Mouse (Mus musculus) embryonic stem cell, embryonic (primary cell): ENCODE measurements around the gene Zmat5.

ENCODE experiments used
- CTCF ChIA-PET, 4 experiments: fragments of 300-600 bp in 2 of 4; fragments of 350-600 bp in 2 of 4; sonication (Branson Sonifier 250); formaldehyde crosslinking; loops; one replicate each; lab custom pipeline; 2022; ENCODE audit warnings: inconsistent platforms in 2 of 4; lab: Charles Lee
- POLR2A ChIA-PET, 4 experiments: fragments of 300-600 bp in 2 of 4; fragments of 350-600 bp in 2 of 4; sonication (Branson Sonifier 250); formaldehyde crosslinking; loops; one replicate each; lab custom pipeline; 2022; ENCODE audit warnings: antibody characterized with exemption in 4 of 4, inconsistent platforms in 1 of 4; lab: Charles Lee

Zmat5 gene

DNA sequence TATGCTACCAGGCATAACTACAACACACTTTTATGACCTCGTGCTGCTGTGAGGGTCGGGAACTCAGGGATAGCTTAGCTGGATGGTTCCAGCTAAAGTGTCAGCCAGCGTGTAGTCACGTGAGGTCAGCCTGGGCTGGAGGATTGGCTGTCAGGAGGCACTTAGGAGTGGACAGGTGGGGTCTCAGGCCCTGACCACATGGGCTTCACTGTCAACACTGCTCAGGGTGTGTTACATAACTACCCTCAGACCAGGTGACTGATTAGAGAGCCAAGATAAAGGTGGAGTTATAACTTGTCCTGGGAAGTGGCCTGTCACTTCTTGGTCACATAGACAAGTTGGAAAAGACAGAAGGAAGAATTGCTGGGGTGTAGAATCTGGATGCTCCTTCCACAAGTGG lies 11.1 kb downstream of the Zmat5 start:
- ChIA-PET POLR2A (interaction anchor here in 2 of 4 experiments (0.6 to 1.3 kb wide), 4 partner anchors 10 to 113 kb away, joined by 3 to 7 read pairs (median 3); no protein-coding TSS in a partner anchor), CTCF (no interaction called here)

DNA sequence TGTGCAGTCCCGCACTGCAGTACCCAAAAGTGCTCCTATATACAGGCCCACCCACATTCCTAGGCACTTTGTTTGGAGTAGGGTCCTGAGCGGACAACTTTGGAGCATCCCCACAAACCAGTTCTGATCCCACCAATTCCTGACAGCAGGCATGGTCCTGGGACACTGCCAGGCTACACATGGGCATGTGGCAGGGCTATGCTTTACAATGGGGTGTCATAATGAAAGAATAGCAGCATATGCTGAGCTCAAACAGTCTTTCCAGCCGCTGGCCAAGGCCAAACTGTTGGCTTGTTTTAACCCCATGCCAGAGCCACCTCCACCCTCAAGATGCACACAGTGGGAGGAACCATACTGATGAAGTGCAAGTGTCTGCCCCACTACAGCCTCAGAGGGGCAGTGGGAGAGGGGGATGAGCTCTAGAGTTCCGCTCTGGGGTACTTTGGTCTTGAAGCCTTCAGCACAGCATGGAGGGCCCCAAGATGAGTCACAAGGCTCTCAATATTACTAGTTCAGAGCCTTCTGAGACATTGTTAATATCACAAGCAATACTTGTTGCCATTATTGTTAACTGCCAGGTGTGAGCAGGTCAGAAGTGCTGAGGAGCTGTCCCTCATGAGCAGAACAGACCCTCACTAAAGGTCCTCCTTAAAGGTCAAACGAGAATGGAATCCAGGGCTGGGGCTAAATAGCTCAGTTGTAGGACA lies 12.2 kb downstream of the Zmat5 start:
- ChIA-PET CTCF (interaction anchor here in 2 of 4 experiments (0.6 kb wide), 2 partner anchors 19 to 1142 kb away, joined by 3 read pairs; no protein-coding TSS in a partner anchor), POLR2A (interaction anchor here (0.6 to 2.9 kb wide), 13 partner anchors 8 to 769 kb away, joined by 3 to 16 read pairs (median 3); partner anchors contain the start of genes Uqcr10 (in 2 of the 4), Zmat5 (in 2 of the 4) and Mtmr3 (in 1 of the 4))

DNA sequence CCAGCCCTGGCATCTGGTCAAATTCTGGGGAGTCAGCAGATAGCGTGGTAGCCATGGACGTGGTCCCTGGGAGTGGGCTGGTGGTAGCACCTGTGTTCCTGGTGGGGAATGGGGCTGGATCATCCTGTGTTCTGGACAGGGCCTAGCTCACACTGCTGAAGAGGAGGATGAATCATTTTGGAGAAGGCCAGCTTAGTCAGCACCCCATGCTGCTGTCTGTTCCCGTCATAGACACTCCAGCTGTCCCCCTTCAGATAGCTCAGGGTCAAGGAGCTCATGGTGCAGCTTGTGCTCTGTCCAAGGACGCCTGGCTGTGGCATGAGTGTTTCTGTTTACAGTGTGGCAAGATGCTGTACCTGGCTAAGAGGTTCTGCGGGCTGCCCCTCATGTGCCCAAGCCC lies 14.1 kb downstream of the Zmat5 start:
- CTCF ChIA-PET: interaction anchor here in 1 of 4 experiments (0.7 to 0.9 kb wide), 2 partner anchors 119 to 330 kb away, joined by 3 read pairs; no protein-coding TSS in a partner anchor
- POLR2A ChIA-PET: interaction anchor here in 3 of 4 experiments (0.6 to 2.9 kb wide), 10 partner anchors 10 to 538 kb away, joined by 3 to 16 read pairs (median 4); partner anchors contain the start of genes Uqcr10 (in 2 of the 3) and Zmat5 (in 2 of the 3)

DNA sequence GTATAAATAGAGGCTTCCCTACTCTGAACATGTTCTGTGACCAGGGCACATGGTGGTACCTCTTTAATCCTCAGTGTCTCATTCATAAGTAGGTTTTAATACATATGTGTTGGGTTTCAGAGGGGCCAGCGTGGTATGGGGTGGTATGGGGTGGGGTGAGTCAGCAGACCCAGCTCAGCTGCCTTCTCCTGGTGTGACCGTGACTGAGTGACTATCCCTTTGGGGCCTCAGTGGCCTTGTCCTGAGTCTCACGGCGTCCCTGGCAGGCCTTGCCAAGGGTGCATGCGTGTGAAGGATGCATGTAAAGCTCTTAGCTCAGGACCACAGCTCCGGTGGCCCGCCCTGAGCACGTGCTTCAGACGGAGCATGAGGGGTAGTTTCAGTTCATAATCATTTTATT lies 15.5 kb downstream of the Zmat5 start:
- ChIA-PET POLR2A (interaction anchor here in 3 of 4 experiments (0.5 to 2.3 kb wide), 22 partner anchors 9 to 431 kb away, joined by 3 to 11 read pairs (median 4); partner anchors contain the start of genes Uqcr10 (in 1 of the 3) and Zmat5 (in 1 of the 3)), CTCF (interaction anchor here in 2 of 4 experiments (0.5 to 2.1 kb wide), 4 partner anchors 50 to 179 kb away, joined by 3 to 9 read pairs (median 6); no protein-coding TSS in a partner anchor)

DNA sequence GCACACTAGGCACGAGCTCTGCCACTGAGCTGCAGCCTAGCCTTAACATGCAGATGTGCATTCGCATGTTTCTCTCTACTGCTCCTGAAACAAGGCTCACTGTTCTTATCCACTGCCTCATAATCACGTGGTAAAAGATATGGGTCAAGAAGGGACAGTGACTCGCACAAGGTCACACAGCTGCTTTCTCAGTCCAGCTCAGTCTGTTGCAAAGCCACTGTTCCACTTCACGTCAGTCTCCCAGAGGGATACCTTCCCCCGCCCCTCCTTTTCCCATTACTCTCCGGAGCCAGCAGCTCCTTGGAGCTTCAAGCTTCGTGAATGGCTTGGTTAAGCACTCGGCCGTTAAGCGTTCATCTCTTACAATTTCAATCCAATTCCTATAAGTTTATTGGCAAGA lies 15.9 kb downstream of the Zmat5 start:
- CTCF ChIA-PET: interaction anchor here in 2 of 4 experiments (0.5 to 2.1 kb wide), 4 partner anchors 21 to 179 kb away, joined by 3 to 9 read pairs (median 6); no protein-coding TSS in a partner anchor

DNA sequence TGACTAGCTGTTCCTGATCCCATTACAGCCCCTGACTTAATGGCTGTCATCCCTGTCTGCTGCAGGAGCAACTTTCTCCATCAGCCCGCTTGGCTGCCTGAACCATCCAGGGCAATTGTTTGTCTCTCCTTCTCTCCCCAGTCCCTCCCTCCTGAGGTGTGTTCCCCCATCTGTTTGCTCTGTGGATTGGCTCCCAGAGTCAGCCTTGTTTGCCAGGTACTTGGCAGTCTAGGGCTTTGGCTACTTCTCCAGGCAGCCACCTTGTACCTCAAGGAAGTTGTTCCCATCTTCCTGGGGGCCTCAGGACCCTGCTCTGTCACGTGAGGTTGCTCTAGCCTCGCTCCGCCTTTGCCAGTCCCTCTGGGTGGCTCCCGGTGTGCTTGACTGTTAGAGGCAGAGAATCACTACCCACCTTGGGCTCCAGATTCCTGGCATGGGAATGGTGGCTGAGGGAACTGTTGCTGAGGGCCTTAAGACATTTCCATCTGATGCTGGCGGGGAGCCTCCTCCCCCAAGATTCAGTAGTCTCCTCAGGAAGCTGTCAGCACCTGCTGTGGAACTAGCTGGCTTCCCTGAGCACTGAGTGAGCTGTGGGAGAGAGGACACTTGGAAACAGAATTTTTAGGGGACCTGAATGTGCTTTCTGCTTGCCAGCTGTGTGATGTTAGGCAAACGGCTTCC lies 16.6 kb downstream of the Zmat5 start:
- CTCF ChIA-PET: interaction anchor here in 1 of 4 experiments (1.0 to 2.1 kb wide), 2 partner anchors 21 to 101 kb away, joined by 3 to 9 read pairs; no protein-coding TSS in a partner anchor

More for the DNA sequence above, 15.9 kb downstream of the Zmat5 start:
- POLR2A ChIA-PET: interaction anchor here in 3 of 4 experiments (0.5 to 2.3 kb wide), 24 partner anchors 9 to 430 kb away, joined by 3 to 11 read pairs (median 4); partner anchors contain the start of genes Ascc2 (in 1 of the 3), Uqcr10 (in 1 of the 3) and Zmat5 (in 1 of the 3)

DNA sequence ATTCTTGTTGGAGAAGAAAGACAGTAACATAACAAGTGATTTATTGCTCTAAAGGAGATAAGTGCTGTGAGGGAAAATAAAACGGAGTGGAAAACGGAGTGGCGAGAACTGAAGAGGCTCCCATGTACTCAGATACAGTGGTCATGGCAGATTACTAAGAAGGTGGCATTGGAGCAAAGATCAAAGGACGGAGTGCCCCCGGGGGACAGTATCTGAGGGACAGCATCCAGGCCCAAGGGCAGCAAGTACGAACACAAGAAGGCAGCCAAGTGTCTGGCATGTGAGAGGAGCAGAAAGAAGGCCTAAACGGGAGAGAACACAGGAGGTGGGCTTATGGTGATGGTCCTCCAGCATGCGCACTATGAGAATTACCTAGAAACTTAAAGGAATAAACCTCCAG lies 17.2 kb downstream of the Zmat5 start:
- CTCF ChIA-PET: interaction anchor here in 2 of 4 experiments (0.6 to 2.1 kb wide), 2 partner anchors 100 to 115 kb away, joined by 3 to 9 read pairs; no protein-coding TSS in a partner anchor
- POLR2A ChIA-PET: interaction anchor here in 2 of 4 experiments (0.5 to 2.3 kb wide), 5 partner anchors 12 to 88 kb away, joined by 3 to 7 read pairs (median 3); partner anchors contain the start of genes Uqcr10 (in 1 of the 2) and Zmat5 (in 1 of the 2)

More for the DNA sequence above, 16.6 kb downstream of the Zmat5 start:
- POLR2A ChIA-PET: interaction anchor here in 3 of 4 experiments (0.5 to 2.3 kb wide), 19 partner anchors 8 to 221 kb away, joined by 3 to 11 read pairs (median 4); partner anchors contain the start of genes Ascc2 (in 1 of the 3), Uqcr10 (in 1 of the 3) and Zmat5 (in 1 of the 3)

DNA sequence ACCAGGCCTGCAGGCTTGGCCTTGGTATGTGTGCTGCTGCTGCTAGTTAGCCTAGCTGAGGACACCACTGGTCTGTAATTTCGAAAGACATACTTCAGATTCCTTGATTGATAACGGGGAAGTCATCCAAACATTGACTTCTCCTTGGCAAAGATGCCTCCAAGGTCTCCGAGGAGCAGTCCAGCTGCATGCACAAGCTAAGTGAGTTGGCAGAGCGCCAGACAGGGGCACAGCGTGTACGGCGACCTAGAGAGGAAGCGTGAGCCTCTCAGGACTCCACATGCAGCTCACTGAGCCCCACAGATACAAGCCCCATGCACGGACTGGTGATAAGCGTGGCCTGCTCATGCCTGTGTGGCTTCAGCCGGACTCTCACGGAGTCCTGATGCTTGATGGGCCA lies 25.1 kb downstream of the Zmat5 start:
- ChIA-PET POLR2A (interaction anchor here in 3 of 4 experiments (0.6 to 3.2 kb wide), 10 partner anchors 8 to 133 kb away, joined by 3 to 9 read pairs (median 4); partner anchors contain the start of genes Uqcr10 (in 1 of the 3) and Zmat5 (in 1 of the 3)), CTCF (interaction anchor here in 1 of 4 experiments (0.6 kb wide), 1 partner anchor 314 kb away, joined by 8 read pairs; no protein-coding TSS in a partner anchor)

DNA sequence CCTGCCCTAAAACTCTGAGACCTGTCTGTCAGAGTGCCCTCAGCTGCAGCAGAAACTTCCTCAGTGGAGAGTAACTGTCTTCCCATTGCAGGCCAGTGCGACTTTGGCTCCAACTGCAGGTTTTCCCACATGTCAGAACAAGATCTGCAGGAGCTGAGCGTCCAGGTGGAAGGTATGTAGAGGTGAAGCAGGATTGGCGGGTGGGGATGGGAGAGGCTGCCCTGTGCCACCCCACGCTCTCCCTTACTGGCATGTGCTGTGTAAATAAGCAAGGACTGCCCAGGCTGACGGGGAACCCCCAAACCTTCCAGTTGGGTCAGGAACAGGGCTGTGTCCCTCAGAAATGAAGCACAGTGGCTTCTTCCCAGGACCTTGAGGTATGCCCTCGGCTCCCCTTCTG lies 25.6 kb downstream of the Zmat5 start:
- ChIA-PET CTCF (interaction anchor here in 1 of 4 experiments (0.6 kb wide), 1 partner anchor 1094 kb away, joined by 3 read pairs; no protein-coding TSS in a partner anchor), POLR2A (interaction anchor here in 3 of 4 experiments (0.6 to 3.2 kb wide), 7 partner anchors 10 to 35 kb away, joined by 3 to 9 read pairs (median 4); partner anchors contain the start of genes Uqcr10 (in 1 of the 3) and Zmat5 (in 1 of the 3))

DNA sequence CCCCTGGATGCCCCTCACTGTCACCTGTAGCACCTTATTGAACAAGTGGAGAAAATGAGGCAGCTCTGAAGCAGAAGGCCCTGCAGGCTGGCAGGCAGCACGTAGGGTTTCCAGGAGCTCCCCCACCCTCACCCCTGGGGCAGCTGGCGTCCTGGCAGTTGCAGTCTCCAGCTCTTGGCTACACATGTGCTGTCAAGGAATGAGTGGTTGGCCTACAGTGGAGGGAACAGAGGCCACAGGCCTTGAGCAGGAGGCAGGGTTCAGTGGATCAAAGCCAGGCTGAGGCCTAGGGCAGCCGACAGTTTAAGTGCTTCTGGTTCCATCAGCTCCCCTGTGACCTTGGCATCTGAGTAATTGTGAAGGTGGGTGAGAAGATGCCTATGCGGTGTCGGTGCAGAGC lies 26.4 kb downstream of the Zmat5 start:
- CTCF ChIA-PET: interaction anchor here in 1 of 4 experiments (1.1 kb wide), 1 partner anchor 136 kb away, joined by 4 read pairs; no protein-coding TSS in a partner anchor
- POLR2A ChIA-PET: interaction anchor here in 3 of 4 experiments (0.8 to 3.2 kb wide), 5 partner anchors 8 to 216 kb away, joined by 3 to 9 read pairs (median 4); partner anchors contain the start of genes Nefh (in 1 of the 3), Uqcr10 (in 1 of the 3) and Zmat5 (in 1 of the 3)

DNA sequence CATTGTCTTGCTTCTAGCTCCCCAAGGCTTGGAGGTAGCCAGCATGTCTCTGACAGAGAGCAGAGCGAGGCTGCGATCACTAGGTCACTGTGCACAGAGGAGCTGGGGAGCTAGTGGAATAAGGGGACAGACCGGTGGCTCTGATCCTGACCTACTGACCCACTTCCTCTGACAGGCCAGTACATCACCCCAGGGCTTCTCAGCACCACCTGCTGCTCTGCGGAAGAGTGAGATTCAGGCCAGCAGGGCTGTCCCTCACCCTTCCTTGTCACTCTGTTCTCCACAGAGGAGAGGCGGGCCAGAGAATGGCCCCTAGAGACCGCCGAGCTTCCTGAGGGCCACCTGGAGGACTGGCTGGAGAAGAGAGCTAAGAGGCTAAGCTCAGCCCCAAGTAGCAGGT lies 27.3 kb downstream of the Zmat5 start:
- POLR2A ChIA-PET: interaction anchor here in 3 of 4 experiments (0.9 to 1.9 kb wide), 9 partner anchors 9 to 215 kb away, joined by 3 to 5 read pairs (median 3); partner anchors contain the start of gene Nefh (in 1 of the 3)
- CTCF ChIA-PET: interaction anchor here in 3 of 4 experiments (0.5 to 1.3 kb wide), 5 partner anchors 19 to 473 kb away, joined by 3 to 4 read pairs (median 3); no protein-coding TSS in a partner anchor

DNA sequence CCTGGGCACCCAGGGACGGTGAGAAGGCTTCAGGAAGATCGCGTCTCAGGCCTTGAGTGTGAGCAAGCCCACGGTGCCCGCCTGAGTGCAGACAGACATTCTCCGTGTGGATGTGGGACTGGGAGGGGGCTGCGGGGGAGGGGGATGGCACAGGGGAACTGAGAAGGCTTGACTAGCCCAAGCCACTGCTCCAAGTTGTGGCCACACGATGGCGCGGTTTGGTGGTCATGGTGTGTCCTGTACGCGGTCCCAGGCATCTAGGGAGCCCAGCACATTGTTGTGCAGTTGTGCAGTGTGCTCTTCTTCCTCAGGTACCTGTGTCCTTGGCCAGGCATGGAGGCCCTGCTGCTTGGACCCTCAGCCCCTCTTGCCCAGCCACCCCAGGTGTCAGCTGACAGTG lies 29.7 kb downstream of the Zmat5 start:
- CTCF ChIA-PET: interaction anchor here in 3 of 4 experiments (0.6 to 2.4 kb wide), 10 partner anchors 12 to 1608 kb away, joined by 3 to 13 read pairs (median 4); partner anchors contain the start of gene Cabp7 (in 1 of the 3)
- POLR2A ChIA-PET: interaction anchor here in 3 of 4 experiments (0.7 to 2.1 kb wide), 10 partner anchors 11 to 90 kb away, joined by 3 to 9 read pairs (median 4); partner anchors contain the start of gene Cabp7 (in 1 of the 3)

DNA sequence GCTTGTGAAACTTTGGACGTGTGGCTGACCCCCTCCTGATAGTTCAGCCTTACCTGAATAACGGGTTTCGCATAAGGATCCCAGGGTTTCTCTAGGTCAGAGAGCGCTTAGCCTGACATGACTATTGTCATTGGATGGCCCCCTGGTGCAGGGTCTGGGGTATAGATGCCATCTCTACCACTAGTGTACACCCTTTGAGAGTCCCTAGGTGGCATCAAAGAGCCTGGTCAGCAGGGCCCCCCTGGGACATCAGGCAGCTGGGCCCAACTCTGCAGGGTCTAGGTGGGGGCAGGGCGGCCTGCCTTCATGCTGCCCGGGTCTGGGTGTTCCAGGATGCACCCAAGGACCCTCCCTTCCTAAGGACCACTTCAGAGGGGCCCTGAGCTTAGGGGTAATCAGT lies 31.9 kb downstream of the Zmat5 start:
- ChIA-PET POLR2A (interaction anchor here (0.6 to 1.9 kb wide), 13 partner anchors 10 to 434 kb away, joined by 3 to 5 read pairs (median 3); partner anchors contain the start of gene Nf2 (in 1 of the 4)), CTCF (interaction anchor here in 2 of 4 experiments (1.2 to 2.4 kb wide), 5 partner anchors 9 to 107 kb away, joined by 3 to 9 read pairs (median 4); partner anchors contain the start of gene Cabp7 (in 1 of the 2))

DNA sequence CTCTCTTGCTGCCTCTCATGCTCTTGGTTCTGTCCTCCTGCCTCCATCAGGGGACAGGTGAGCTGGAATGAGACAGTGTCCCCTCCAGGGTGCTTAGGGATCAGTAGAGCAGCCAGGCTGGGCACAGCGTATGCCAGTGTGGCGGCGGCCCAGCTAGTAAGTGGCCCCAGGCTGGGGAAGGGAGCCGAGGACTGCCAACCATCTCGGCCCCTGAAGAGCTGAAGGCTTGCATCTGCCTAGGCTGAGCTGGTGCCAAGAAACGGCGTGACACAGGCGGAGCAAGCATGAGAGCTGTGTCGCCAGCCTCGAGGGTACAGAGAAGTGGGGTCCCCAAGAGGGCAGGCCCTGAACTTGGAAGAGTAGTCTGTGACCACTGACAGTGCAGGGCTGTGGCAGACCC lies 33.2 kb downstream of the Zmat5 start:
- POLR2A ChIA-PET: interaction anchor here (0.5 to 2.5 kb wide), 20 partner anchors 8 to 471 kb away, joined by 3 to 14 read pairs (median 3); partner anchors contain the start of gene Nf2 (in 1 of the 4)
- CTCF ChIA-PET: interaction anchor here in 2 of 4 experiments (1.0 to 1.8 kb wide), 6 partner anchors 11 to 479 kb away, joined by 3 to 5 read pairs (median 4); no protein-coding TSS in a partner anchor

DNA sequence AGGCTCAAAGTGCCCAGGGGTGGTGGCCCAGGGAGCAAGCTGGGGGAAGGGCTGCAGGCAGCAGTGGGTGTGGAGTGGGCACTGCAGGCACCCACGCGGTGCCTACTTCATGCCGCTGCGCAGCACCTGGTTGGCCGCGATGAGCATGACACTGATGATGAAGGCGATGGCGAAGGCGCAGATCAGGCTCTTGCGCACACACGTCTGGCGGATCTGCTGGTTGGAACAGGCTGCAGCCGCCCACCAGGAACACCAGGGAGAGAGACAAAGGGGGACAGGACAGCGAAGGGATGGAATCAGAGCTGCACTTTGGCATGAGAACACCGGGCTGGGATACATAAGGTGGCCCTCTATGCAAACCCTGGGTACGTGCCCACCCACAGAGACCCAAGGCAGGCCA lies 34.2 kb downstream of the Zmat5 start:
- POLR2A ChIA-PET: interaction anchor here in 3 of 4 experiments (0.6 to 2.5 kb wide), 11 partner anchors 10 to 965 kb away, joined by 3 to 14 read pairs (median 3); no protein-coding TSS in a partner anchor
- CTCF ChIA-PET: interaction anchor here in 1 of 4 experiments (0.6 to 1.8 kb wide), 4 partner anchors 83 to 288 kb away, joined by 3 to 5 read pairs (median 4); no protein-coding TSS in a partner anchor

DNA sequence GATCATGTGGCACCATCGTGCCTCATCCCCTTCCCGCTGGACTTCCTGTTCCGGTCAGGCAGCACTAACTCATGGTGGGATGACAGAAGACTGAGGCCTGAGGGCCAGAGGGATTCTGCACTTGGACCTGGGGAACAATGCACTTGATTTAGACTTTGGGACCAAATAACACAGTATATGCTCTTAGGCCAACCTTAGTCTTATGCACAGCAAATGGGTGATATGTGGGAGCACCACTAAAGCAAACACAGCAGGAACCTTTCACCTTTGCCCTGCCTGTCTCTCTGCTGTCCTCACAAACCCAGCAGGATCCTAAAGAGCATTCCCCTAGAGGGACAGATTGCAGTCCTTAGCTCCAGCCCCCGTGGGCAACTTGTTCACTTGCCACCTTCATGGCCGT lies 36.3 kb downstream of the Zmat5 start:
- ChIA-PET CTCF (no interaction called here), POLR2A (interaction anchor here in 3 of 4 experiments (0.5 to 2.0 kb wide), 6 partner anchors 10 to 209 kb away, joined by 3 to 5 read pairs (median 4); no protein-coding TSS in a partner anchor)
